Mouse (Mus musculus) left cerebral cortex, adult 2 months (tissue): Measurements from ENCODE around the gene Fkbp8. TPM values are rescaled to one million over a fixed set of nuclear protein-coding genes. Genes with fewer than 3 reads are reported as not detected.

ENCODE experiments used
- DNase-seq, 2 experiments: peaks; one replicate each; pipeline ENCODE4 v3.0.0; 2021 to 2022; ENCODE audit warnings: low spot score in 2 of 2, mixed read lengths in 1 of 2; ENCODE audit errors: extremely low spot score in 1 of 2
- H3K27ac ChIP-seq: fragments of 200-600 bp; 2 replicates; pipeline ENCODE4 v1.8.1; 2022
- H3K4me3 ChIP-seq: fragments of 200-600 bp; 2 replicates; pipeline ENCODE4 v1.8.1; 2022
- CTCF ChIP-seq: fragments of 200-600 bp; IDR thresholded peaks from 2 replicates; pipeline ENCODE4 v1.8.1; 2022; ENCODE audit warnings: antibody characterized with exemption, mild to moderate bottlenecking, moderate library complexity
- intact Hi-C: fragments of 180-260 bp; cut with DNase I; formaldehyde crosslinking; loops from one replicate; pipeline ENCODE4 v1.15.1; 2025
- total RNA-seq, 2 experiments: library from RNA; stranded (reverse); gene quantifications; 2 replicates each; pipeline ENCODE4 v1.2.3; 2021

The Fkbp8 gene
- total RNA-seq, 2 experiments from 2014 or later = 392 to 410 TPM

DNA sequence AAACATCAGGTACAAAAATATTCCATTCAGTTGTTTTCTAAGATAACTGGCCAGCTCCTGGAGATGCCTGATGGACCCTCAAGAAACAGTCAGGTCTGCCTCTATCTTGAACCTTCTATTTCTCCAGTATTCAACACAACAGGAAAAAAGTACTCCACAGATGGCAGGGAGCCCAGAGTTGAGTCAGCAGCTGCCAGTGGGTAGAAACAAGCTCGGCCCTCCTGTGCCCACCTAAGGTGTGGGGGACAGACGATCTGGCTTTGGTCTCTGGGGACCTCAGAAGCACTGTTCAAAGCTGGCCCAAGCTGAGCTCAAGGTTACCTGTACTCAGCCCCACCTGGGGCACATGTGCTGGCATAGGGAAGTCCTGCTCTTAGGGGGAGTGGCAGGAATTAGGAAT lies 14.1 kb upstream of the Fkbp8 start:
- DNase-seq = peak in 1 of 2 experiments; percentile 77
- no peak for TF ChIP-seq CTCF
- Histone ChIP-seq H3K27ac (peak overlapping the region; percentile 61), H3K4me3 (no peak overlapping the region)
- intact Hi-C loops = no loop called here

DNA sequence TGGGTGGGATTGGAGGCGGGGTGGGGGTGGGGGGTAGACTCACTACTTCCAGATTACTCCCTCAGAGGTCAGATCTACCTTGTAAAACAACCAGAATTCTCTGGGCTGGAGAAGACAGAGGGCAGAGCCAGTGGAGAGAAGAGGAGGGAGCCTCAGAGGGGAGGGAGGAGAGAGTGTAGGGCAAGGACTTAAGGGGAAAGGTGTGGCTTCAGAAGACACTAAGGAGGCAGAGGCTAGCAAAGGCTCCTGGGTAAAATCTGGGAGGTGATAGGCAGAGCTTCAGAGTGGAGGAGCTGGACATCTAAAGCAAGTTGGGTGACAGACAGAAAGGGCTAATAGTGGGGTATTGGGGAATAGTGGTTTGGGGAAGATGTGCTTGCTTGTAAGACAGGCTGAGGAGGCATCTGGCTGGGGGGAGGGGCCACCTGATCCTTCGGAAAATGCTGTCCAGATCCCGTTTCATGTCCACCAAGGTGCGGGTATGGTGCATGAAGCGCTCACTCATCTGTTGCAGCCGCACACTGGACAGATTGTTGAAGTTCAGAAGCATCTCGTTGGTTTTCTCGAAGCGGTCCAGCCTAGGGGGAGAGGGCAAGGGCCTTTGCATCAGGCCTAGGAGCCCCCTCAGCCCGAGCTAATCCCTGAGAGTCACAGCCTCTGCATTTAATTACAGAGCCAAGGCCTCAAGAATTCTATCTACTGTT lies 9.4 kb upstream of the Fkbp8 start:
- intact Hi-C loops = no loop called here
- H3K4me3 ChIP-seq = no peak overlapping the region
- H3K27ac ChIP-seq = no peak overlapping the region; the same call in 1 of the 2 replicates
- no peak for DNase-seq
- TF ChIP-seq CTCF = no peak

DNA sequence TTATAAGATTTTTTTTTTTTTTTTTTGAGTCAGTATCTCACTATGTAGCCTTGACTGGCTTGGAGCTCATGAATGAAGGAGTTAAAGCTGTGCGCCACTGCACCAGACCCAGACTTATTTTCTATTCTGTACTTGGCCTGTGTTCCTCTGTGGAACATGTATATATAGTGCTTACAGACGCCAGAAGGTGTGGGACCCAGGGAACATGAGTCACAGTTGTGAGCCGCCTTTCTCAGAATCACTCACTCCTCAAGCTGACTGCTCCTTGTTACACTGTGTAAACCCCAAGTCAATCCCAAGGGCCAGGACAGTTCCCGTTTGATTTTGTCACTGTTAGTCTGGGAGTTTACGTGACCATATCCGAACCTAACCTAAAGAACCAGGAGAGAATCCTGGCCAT lies 8.5 kb upstream of the Fkbp8 start:
- no peak for TF ChIP-seq CTCF
- intact Hi-C loops = no loop called here
- Histone ChIP-seq H3K4me3 (no peak overlapping the region), H3K27ac (peak overlapping the region; percentile 19; the same call in 1 of the 2 replicates)
- no peak for DNase-seq

DNA sequence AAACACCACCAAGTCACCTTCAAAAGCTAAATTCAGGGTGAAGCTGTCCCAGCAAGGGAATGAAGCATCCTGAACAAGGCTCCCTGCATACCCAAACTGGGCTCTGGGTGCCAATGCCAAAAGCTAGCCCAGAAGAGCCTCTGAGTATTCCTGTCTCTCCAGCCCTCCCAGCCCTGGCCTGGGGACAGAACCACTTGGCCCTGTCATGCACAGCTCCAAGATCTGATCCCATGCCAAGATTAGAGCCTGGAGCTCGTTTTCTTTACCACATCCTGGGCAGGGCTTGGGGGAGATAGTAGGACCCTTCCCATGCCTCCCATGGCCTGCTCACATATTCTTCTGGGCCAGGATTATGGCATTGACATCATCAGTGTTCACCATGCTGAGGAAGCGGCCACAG lies 7.9 kb upstream of the Fkbp8 start:
- intact Hi-C loops = no loop called here
- Histone ChIP-seq H3K27ac (0 out of 2 replicates have a peak overlapping the region, but pooled peaks have one; percentile 40), H3K4me3 (no peak overlapping the region)
- no peak for TF ChIP-seq CTCF
- no peak for DNase-seq

DNA sequence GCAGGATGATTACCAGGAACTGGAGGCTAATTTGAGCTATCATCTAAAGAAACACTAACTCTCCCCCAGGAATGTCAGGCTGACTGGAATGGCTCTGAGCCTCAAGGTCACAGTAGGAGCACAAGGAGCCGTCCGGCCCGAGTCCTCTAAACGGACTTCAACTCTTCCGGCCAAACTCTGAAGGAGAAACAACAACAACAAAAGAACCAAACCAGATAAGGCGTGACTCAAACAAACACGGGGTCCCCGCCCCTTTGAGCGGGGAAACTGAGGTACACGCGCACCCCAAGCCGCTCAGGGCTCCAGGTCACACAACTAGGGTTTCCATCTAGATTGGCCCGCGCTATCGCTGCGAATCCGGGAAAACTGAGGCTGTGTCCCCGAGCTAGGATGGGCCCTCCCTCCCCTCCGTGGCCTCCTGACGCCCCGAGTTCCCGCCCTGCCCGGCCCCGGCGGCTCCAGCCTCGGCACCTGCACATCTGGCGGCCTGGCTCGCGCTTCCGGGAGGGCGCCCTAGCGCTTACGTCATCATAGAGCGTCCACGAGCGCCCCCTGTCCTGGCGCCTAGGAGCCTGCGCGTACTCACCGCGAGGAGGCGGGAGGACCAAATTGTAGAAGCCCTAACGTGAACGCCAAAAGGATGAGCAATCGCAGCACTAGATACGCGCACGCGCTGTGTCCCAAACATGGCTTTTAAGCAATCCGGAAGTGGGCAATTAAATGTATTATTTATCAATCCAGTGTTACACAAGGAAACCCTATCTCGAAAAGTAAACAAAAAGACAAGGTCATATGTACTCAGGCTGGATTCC lies 4.7 kb upstream of the Fkbp8 start:
- intact Hi-C loops = no loop called here
- H3K4me3 ChIP-seq = peak overlapping the region; percentile 80

DNA sequence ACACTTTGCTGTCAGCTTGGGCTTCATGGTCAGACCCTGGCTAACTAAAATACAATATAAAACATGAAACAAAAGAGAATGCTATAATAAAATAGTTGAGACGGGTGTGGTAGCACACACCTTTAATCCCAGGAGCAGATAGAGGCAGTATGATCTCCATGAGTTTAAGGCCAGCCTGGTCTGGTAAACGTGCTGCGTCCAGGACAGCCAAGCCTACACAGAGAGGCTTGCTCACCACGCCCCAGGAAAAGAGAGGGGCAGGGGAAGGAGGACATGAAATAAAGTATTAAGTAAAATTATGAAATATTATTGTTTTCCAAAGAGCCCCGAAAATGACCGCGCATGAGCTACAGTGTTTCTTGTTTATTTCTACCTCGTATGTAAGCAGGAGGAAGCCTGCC lies 413 bp upstream of the Fkbp8 start:
- intact Hi-C loops = no loop called here
- no peak for TF ChIP-seq CTCF
- Histone ChIP-seq H3K4me3 (peak overlapping the region; percentile 95), H3K27ac (peak overlapping the region; percentile 96)
- DNase-seq = no peak

More for the DNA sequence above, 4.7 kb upstream of the Fkbp8 start:
- DNase-seq = peak; percentile 96 to 97
- TF ChIP-seq CTCF = peak; percentile 62
- peak overlapping the region; percentile 85 for H3K27ac ChIP-seq

DNA sequence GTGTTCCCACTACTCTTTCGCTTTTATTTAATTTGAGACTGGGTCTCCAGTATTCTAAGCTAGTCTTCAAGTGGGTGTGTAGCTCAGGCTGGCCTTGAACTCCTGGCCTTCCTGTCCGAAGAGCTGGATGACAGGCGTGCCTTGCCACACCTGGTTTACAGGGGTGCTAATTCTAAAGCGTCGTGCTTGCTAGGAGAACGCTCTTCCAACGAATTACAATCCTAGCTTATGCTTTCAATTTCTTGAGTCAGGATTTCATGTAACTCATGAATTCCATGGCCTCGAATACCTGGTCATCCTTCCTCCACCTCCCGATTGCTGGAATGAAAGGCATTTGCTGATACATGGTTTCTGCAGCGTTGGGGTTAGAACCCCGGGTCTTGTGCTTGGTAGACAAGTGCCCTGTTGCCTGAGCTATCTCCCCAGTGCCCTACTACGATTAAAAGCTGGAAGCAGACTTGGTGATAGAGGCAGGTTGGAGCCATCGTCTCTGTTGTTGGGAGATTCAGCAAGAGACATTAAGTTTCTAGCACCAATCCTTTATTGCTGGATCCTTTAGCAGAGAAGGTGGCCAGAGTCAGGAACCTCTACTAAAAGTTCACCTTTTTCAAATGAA lies 766 bp downstream of the Fkbp8 start:
- TF ChIP-seq CTCF = no peak
- Histone ChIP-seq H3K27ac (peak overlapping the region; percentile 96), H3K4me3 (peak overlapping the region; percentile 95)
- intact Hi-C loops = no loop called here
- no peak for DNase-seq

DNA sequence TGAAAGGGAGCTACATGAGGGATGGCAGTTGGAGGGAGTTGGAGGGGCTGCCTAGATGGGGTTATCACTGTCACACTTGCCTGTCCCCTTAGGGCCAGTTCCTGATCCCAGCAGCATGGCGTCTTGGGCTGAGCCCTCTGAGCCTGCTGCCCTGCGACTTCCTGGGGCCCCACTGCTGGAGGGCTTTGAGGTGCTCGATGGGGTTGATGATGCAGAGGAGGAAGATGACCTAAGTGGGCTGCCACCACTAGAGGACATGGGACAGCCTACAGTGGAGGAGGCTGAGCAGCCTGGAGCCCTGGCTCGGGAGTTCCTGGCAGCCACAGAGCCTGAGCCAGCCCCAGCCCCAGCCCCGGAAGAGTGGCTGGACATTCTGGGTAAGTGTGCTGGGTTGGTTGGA lies 1.8 kb downstream of the Fkbp8 start:
- no peak overlapping the region for H3K4me3 ChIP-seq
- DNase-seq = no peak
- TF ChIP-seq CTCF = no peak

DNA sequence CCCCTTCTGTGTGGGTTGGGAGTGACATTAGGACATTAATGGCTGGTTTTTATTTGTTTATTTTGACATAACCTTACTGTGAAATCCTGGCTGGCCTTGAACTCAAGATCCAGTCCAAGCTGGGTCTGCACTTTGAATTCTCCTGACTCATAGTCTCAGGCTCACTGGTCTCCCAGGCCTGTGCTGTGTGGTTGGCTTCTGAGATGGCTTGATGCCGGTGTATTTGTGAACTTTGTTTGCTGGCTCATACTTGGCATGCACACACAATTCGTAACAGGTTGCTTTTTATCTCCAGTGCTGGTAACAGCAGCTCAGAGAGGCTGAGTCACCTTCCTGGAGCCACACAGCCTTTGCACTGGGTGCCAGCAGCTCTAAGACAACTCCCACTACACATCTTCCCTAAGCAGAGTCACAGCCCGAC lies 2.2 kb downstream of the Fkbp8 start:
- no peak for DNase-seq
- intact Hi-C loops = no loop called here
- TF ChIP-seq CTCF = no peak
- 0 out of 2 replicates have a peak overlapping the region, but pooled peaks have one; percentile 15 for H3K27ac ChIP-seq
- no peak overlapping the region for H3K4me3 ChIP-seq

More for the DNA sequence above, 1.8 kb downstream of the Fkbp8 start:
- 0 out of 2 replicates have a peak overlapping the region, but pooled peaks have one; percentile 15 for H3K27ac ChIP-seq
- intact Hi-C loops = no loop called here

DNA sequence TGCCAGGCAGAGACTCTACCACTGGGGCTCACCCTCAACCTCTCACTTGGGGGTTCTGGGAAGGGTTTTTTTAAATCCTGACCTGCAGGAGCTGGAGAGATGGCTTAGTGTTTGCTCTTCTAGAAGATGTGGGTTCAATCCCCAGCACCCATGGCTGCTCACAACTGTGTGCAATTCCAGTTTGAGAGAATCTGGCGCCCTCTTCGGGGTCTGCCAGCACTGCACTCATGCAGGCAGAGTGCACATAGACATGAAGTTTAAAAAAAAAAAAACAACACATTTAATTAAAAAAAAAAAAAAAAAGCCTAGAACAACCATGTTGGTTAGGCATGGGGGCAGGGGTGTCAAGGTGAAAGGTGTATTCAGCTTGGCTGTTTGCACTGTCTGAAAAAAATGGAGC lies 2.8 kb downstream of the Fkbp8 start:
- H3K27ac ChIP-seq = no peak overlapping the region
- H3K4me3 ChIP-seq = no peak overlapping the region
- no peak for DNase-seq
- intact Hi-C loops = no loop called here
- peak; percentile 7 for TF ChIP-seq CTCF

DNA sequence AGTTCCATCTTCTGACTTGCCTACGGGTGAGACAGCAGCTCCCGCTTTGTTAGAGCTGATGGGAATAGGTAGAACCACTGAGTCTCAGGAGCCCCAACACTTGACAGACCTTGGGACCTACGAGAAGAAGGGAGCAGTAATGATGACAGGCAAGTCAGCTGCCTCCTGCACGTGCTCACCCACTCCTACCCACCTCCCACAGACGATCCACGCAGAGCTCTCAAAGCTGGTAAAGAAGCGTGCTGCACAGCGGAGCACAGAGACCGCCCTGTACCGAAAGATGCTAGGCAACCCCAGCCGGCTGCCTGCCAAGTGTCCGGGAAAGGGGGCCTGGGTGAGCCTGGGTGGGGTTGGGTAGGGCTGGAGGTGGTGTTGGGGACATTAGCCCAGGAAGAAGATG lies 6.8 kb downstream of the Fkbp8 start:
- intact Hi-C loops = no loop called here
- DNase-seq = no peak
- no peak for TF ChIP-seq CTCF
- Histone ChIP-seq H3K4me3 (no peak overlapping the region), H3K27ac (peak overlapping the region; percentile 50; the same call in 1 of the 2 replicates)

DNA sequence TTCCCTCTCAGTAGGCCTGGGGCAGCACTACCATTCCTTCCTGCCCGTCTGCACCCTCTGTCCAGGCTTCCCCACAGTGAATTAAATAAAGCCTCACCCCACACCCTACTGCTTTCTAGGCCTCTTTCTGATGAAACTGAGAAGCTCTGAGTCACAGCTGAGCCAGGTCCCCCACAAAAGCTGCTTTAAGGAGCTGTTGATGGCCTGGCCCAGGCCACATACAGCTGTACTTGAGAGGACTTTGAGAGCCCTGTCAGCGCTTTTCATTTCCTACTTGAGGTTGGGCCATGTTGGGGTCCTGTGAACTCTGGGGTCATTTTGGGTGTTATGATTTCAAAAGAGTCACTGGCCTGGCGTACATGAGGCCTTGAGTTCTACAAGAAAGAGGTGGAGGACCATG lies 7.7 kb downstream of the Fkbp8 start:
- Histone ChIP-seq H3K27ac (no peak overlapping the region; the same call in 1 of the 2 replicates), H3K4me3 (no peak overlapping the region)
- no peak for TF ChIP-seq CTCF
- intact Hi-C loops = no loop called here
- no peak for DNase-seq
